Mouse (Mus musculus): ENCODE measurements around the gene Nav3. TPM values are rescaled to one million over a fixed set of nuclear protein-coding genes. Genes with fewer than 3 reads are reported as not detected.
A peak's percentile ranks its signal among the peaks of the same experiment; 100 is the strongest.

Nav3 gene
- polyA plus RNA-seq, 1 experiment from 2014 or later: 10.5 TPM

- Histone ChIP-seq H3K4me3 (ENCODE audit: low read depth, low read length) (no peak overlapping the region), H3K4me2 (ENCODE audit: low read depth) (no peak overlapping the region), H3K9ac (ENCODE audit: low read length) (no peak overlapping the region), H3K9me3 (ENCODE audit: control insufficient read depth, low read length) (no peaks in the 10 kb centered on the region), H3K4me1 (ENCODE audit: control insufficient read depth, insufficient read depth, low read length) (0 out of 2 replicates have a peak, but pooled peaks cover 4% of the 10 kb centered on the region), H3K27ac (ENCODE audit: low read depth, low read length) (no peak overlapping the region), H3K27me3 (ENCODE audit: control insufficient read depth, insufficient read depth, low read length) (no peaks in the 10 kb centered on the region), H3K36me3 (ENCODE audit: control insufficient read depth, insufficient read depth, low read length) (no peaks in the 10 kb centered on the region)
- ATAC-seq (ENCODE audit: insufficient read depth, low FRiP score, low TSS enrichment) (no peak), DNase-seq (ENCODE audit: low spot score) (no peak)
- whole genome bisulfite sequencing: 63% methylated on average over 1 of the region's 1 CpGs
Observed at GRCm38 (mm10) chr10:110156412-110156811, 299.6 kb downstream of the Nav3 start.

DNA sequence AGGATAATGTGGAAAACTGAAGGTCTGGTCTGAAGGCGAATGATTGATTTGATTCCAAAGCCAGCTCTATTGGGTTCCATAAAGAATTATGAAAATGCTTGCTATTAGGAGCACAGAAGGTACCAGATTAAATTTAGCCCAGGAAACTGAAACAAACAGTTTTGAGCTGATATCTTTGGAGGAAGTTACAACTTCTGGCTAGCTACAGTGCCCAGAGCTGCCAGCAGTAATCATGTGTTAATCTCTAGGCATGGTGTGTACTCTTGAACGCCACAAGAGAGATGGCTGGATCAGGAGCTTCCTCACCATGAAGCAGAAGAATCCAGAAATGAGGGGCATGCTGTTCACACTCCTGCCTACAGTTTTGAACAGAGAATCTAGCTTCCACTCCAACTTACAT lies 300.5 kb downstream of the Nav3 start:
- Histone ChIP-seq H3K36me3 (ENCODE audit: control insufficient read depth, insufficient read depth, low read length) (no peaks in the 10 kb centered on the region), H3K27me3 (ENCODE audit: control insufficient read depth, insufficient read depth, low read length) (no peaks in the 10 kb centered on the region), H3K9me3 (ENCODE audit: control insufficient read depth, low read length) (no peaks in the 10 kb centered on the region), H3K4me2 (ENCODE audit: low read depth) (no peak overlapping the region), H3K4me1 (ENCODE audit: control insufficient read depth, insufficient read depth, low read length) (0 out of 2 replicates have a peak, but pooled peaks cover 4% of the 10 kb centered on the region), H3K27ac (ENCODE audit: low read depth, low read length) (no peak overlapping the region), H3K4me3 (ENCODE audit: low read depth, low read length) (no peak overlapping the region), H3K9ac (ENCODE audit: low read length) (no peak overlapping the region)
- DNase-seq (ENCODE audit: low spot score) (no peak), ATAC-seq (ENCODE audit: insufficient read depth, low FRiP score, low TSS enrichment) (no peak)
- 92% methylated on average over 2 of the region's 2 CpGs for WGBS

DNA sequence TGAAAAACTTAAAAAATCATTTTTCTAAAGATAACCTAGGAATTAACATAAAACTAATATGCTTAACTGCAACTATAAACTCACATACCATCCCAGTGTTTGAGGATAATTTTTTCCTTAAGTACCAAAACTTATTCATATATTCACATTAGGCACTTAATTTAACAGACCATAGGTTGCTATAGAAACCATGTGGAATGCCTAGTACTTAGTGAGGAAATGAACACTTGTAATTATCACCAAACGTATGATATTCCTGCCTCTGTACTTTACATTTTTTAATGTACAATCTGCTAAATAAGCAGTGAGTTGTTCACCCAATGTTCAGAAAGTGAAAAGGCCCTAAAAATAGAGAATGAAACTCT lies 301.1 kb downstream of the Nav3 start:
- DNase-seq (ENCODE audit: low spot score) (no peak), ATAC-seq (ENCODE audit: insufficient read depth, low FRiP score, low TSS enrichment) (peak; percentile 31; the same call in 1 of the 2 replicates)
- 0 out of 2 replicates have a peak, but pooled peaks cover 4% of the 10 kb centered on the region for H3K4me1 ChIP-seq (ENCODE audit: control insufficient read depth, insufficient read depth, low read length)
- no peaks in the 10 kb centered on the region for H3K36me3 ChIP-seq (ENCODE audit: control insufficient read depth, insufficient read depth, low read length)
- WGBS: 71% methylated on average over 1 of the region's 1 CpGs
- H3K4me2 ChIP-seq (ENCODE audit: low read depth): no peak overlapping the region
- H3K9me3 ChIP-seq (ENCODE audit: control insufficient read depth, low read length): no peaks in the 10 kb centered on the region
- H3K9ac ChIP-seq (ENCODE audit: low read length): no peak overlapping the region
- no peaks in the 10 kb centered on the region for H3K27me3 ChIP-seq (ENCODE audit: control insufficient read depth, insufficient read depth, low read length)
- H3K4me3 ChIP-seq (ENCODE audit: low read depth, low read length): no peak overlapping the region
- no peak overlapping the region for H3K27ac ChIP-seq (ENCODE audit: low read depth, low read length)

DNA sequence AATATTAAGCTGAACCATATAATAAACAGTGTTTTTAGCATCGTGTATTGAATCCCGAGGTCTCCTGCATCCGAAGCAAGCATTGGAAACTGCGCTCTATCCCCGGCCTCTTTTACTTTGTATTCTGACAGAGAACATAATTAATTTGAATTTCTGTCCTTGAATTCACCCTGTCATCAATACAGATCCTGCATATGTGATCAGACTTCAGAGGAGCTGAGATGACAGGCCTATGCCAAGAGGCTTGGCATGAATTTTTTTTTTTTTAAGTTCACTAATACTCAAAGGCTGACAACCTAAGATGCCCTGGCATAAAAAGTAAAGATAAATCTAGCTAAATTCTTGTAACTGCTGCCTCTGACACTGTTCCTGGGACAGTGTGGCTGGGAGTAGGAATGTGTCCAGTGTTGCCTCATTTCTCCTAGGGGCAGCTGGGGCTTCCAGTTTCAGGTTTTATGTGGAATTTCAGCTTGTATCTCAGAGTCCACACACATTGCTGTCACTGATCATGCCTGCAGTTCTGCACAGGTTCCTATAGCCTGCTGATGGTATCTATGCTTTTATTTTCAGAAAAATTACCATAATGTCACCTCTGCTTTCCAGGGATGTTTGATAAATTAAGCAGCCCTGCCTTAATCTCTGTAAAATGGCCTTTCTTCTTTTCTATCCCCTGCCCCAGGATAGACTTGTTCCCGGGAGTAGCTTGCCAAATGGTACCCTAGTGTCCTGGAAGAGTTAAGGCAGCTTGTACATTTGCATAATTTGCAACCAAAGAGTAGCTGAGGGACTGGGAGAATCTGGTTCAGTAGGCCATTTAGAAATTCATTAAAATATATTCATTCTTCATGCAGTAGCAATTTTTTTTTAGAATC lies 301.8 kb downstream of the Nav3 start:
- WGBS: 77% methylated on average over 6 of the region's 6 CpGs
- H3K9ac ChIP-seq (ENCODE audit: low read length): no peak overlapping the region
- DNase-seq (ENCODE audit: low spot score) (no peak), ATAC-seq (ENCODE audit: insufficient read depth, low FRiP score, low TSS enrichment) (peak; percentile 77; the same call in 1 of the 2 replicates)
- no peak overlapping the region for H3K27ac ChIP-seq (ENCODE audit: low read depth, low read length)
- H3K36me3 ChIP-seq (ENCODE audit: control insufficient read depth, insufficient read depth, low read length): no peaks in the 10 kb centered on the region
- no peaks in the 10 kb centered on the region for H3K9me3 ChIP-seq (ENCODE audit: control insufficient read depth, low read length)
- no peak overlapping the region for H3K4me2 ChIP-seq (ENCODE audit: low read depth)
- H3K27me3 ChIP-seq (ENCODE audit: control insufficient read depth, insufficient read depth, low read length): no peaks in the 10 kb centered on the region
- H3K4me1 ChIP-seq (ENCODE audit: control insufficient read depth, insufficient read depth, low read length): no peaks in the 10 kb centered on the region
- no peak overlapping the region for H3K4me3 ChIP-seq (ENCODE audit: low read depth, low read length)

- Histone ChIP-seq H3K4me1 (ENCODE audit: control insufficient read depth, insufficient read depth, low read length) (no peaks in the 10 kb centered on the region), H3K27me3 (ENCODE audit: control insufficient read depth, insufficient read depth, low read length) (no peaks in the 10 kb centered on the region), H3K9ac (ENCODE audit: low read length) (no peak overlapping the region), H3K4me3 (ENCODE audit: low read depth, low read length) (no peak overlapping the region), H3K9me3 (ENCODE audit: control insufficient read depth, low read length) (no peaks in the 10 kb centered on the region), H3K36me3 (ENCODE audit: control insufficient read depth, insufficient read depth, low read length) (no peaks in the 10 kb centered on the region), H3K4me2 (ENCODE audit: low read depth) (no peak overlapping the region), H3K27ac (ENCODE audit: low read depth, low read length) (no peak overlapping the region)
- DNase-seq (ENCODE audit: low spot score) (no peak), ATAC-seq (ENCODE audit: insufficient read depth, low FRiP score, low TSS enrichment) (no peak)
Observed at GRCm38 (mm10) chr10:110120572-110120971, 335.4 kb downstream of the Nav3 start.

- no peak overlapping the region for H3K4me2 ChIP-seq (ENCODE audit: low read depth)
- ATAC-seq (ENCODE audit: insufficient read depth, low FRiP score, low TSS enrichment) (no peak), DNase-seq (ENCODE audit: low spot score) (no peak)
- H3K27me3 ChIP-seq (ENCODE audit: control insufficient read depth, insufficient read depth, low read length): no peaks in the 10 kb centered on the region
- 76% methylated on average over 2 of the region's 2 CpGs for WGBS
- no peaks in the 10 kb centered on the region for H3K36me3 ChIP-seq (ENCODE audit: control insufficient read depth, insufficient read depth, low read length)
- no peak overlapping the region for H3K4me3 ChIP-seq (ENCODE audit: low read depth, low read length)
- no peaks in the 10 kb centered on the region for H3K9me3 ChIP-seq (ENCODE audit: control insufficient read depth, low read length)
- H3K27ac ChIP-seq (ENCODE audit: low read depth, low read length): no peak overlapping the region
- H3K9ac ChIP-seq (ENCODE audit: low read length): no peak overlapping the region
- H3K4me1 ChIP-seq (ENCODE audit: control insufficient read depth, insufficient read depth, low read length): no peaks in the 10 kb centered on the region
Observed at GRCm38 (mm10) chr10:110117341-110117740, 338.7 kb downstream of the Nav3 start.

DNA sequence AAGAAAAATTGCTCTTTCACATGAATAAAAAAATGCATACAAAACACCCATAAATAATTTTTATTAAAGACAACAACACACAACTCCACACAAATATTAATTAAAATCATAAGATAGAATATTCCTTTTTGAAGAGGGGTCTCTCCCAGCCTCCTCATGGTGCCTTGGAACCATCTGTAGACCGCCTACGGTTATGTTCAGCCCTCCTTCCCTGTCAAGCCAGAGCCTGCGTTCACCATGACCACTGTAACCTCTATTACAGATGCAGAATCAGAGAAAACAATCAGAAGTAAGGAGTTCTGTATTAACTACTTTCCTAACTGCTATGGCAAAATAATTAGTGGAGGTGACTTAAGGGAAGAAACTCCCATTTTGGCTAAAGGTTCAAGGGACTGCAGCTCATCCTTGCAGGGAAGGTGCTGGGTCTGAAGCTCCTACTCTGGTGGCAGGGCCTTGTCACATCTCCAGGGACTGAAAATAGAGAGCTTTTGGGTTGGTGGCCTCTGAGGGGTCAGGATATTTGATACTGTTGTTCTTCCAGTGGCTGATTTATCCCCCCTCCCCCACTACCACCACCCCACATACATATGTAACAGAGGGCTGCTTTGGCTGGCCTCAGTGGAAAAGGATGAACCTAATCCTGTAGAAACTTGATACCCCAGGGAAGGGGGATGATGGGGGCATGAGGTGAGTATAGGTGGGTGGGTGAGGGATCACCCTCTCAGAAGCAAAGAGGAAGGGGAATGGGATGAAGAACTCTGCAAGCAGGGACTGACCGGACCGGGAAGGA lies 343.1 kb downstream of the Nav3 start:
- Histone ChIP-seq H3K27ac (ENCODE audit: low read depth, low read length) (no peak overlapping the region), H3K4me3 (ENCODE audit: low read depth, low read length) (no peak overlapping the region), H3K27me3 (ENCODE audit: control insufficient read depth, insufficient read depth, low read length) (no peaks in the 10 kb centered on the region), H3K36me3 (ENCODE audit: control insufficient read depth, insufficient read depth, low read length) (no peaks in the 10 kb centered on the region), H3K4me2 (ENCODE audit: low read depth) (no peak overlapping the region), H3K9ac (ENCODE audit: low read length) (no peak overlapping the region), H3K9me3 (ENCODE audit: control insufficient read depth, low read length) (no peaks in the 10 kb centered on the region), H3K4me1 (ENCODE audit: control insufficient read depth, insufficient read depth, low read length) (no peaks in the 10 kb centered on the region)
- ATAC-seq (ENCODE audit: insufficient read depth, low FRiP score, low TSS enrichment): no peak
- WGBS: 70% methylated on average over 5 of the region's 5 CpGs
- DNase-seq (ENCODE audit: low spot score): no peak

GRCm38 (mm10) chr10:110103255-110103654 lies 352.7 kb downstream of the Nav3 start:
- no peaks in the 10 kb centered on the region for H3K27me3 ChIP-seq (ENCODE audit: control insufficient read depth, insufficient read depth, low read length)
- DNase-seq (ENCODE audit: low spot score) (no peak), ATAC-seq (ENCODE audit: insufficient read depth, low FRiP score, low TSS enrichment) (no peak)
- no peak overlapping the region for H3K9ac ChIP-seq (ENCODE audit: low read length)
- WGBS: 85% methylated on average over 6 of the region's 6 CpGs
- no peak overlapping the region for H3K27ac ChIP-seq (ENCODE audit: low read depth, low read length)
- H3K9me3 ChIP-seq (ENCODE audit: control insufficient read depth, low read length): no peaks in the 10 kb centered on the region
- no peak overlapping the region for H3K4me3 ChIP-seq (ENCODE audit: low read depth, low read length)
- no peaks in the 10 kb centered on the region for H3K4me1 ChIP-seq (ENCODE audit: control insufficient read depth, insufficient read depth, low read length)
- no peak overlapping the region for H3K4me2 ChIP-seq (ENCODE audit: low read depth)
- no peaks in the 10 kb centered on the region for H3K36me3 ChIP-seq (ENCODE audit: control insufficient read depth, insufficient read depth, low read length)

Data from neural tube, embryonic 11.5 days (tissue).